Mouse (Mus musculus) G1E (cell line): ENCODE measurements around the gene Cd44.

Experiments
- CTCF ChIP-seq: IDR thresholded peaks from 2 replicates; pipeline ENCODE4 v1.5.1; 2012; ENCODE audit warnings: low read depth, low read length, inconsistent platforms, mixed read lengths
- GATA1 ChIP-seq: IDR thresholded peaks from 2 replicates; pipeline ENCODE4 v1.6.1; 2012; ENCODE audit warnings: borderline replicate concordance, low read length, inconsistent platforms, mixed read lengths
- GATA2 ChIP-seq: IDR thresholded peaks from 2 replicates; pipeline ENCODE4 v1.6.1; 2012; ENCODE audit warnings: low read depth, low read length, inconsistent platforms, borderline replicate concordance
- POLR2AphosphoS5 ChIP-seq: IDR thresholded peaks from 2 replicates; pipeline ENCODE4 v1.6.1; 2012; ENCODE audit warnings: low read depth, low read length, inconsistent platforms; ENCODE audit not compliant: insufficient replicate concordance
- TAL1 ChIP-seq: conservative IDR thresholded peaks from 2 replicates; pipeline ENCODE4 v1.6.1; 2012; ENCODE audit warnings: low read depth, low read length, inconsistent platforms, mixed read lengths

DNA sequence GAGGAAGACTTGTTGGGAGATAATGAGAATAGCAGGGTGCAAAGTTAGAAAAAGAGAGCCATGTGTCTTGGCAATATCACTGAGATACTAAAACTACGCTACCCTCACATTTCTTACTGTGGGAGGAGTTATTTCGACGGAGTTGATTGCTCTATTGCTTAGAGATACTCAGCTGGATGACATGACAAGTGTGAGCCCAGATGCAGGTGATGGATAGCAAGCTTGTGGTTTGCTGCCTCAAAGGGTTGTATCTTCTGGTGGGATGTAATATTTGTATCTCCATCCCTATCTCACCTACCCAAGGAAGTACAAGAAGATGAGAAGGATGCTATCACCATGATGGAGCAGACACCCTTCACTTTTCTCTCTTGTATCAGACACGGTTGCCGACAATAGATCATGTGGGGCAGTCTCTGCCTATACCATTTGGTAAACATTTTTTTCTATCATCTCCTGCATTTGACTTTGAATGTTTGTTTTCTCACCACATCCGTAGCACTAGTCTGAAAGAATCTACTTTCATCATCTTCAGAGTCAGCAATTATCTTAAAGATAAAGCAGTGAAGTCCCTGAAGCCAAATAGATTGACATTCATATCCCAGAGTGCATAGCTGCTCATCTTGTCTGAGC lies 15.0 kb downstream of the Cd44 start:
- TF ChIP-seq CTCF (no peak), POLR2AphosphoS5 (no peak), TAL1 (peak; percentile 53), GATA1 (no peak), GATA2 (no peak)
